Mouse (Mus musculus): ENCODE data around the gene Sprr2a1. TPM values are rescaled to one million over a fixed set of nuclear protein-coding genes. Genes with fewer than 3 reads are reported as not detected.
A peak's percentile ranks its signal among the peaks of the same experiment; 100 is the strongest.
"Not testable (repeated sequence)": the region's sequence is repeated elsewhere in the genome, so short reads cannot be mapped to it uniquely, and the experiment has no call there.

Sprr2a1 gene
- polyA plus RNA-seq, 1 experiment from 2014 or later = not detected

GRCm38 (mm10) chr3:92238736-92239135 is 23.1 kb downstream of the Sprr2a1 start:
- H3K9me3 ChIP-seq (replicated peaks); H3K27ac ChIP-seq (ENCODE audit: poor library complexity, severe bottlenecking); H3K27me3 ChIP-seq (replicated peaks); H3K9ac ChIP-seq; ATAC-seq (ENCODE audit: insufficient number of reproducible peaks, low FRiP score); H3K36me3 ChIP-seq; H3K4me2 ChIP-seq; H3K4me1 ChIP-seq (replicated peaks); H3K4me3 ChIP-seq: not testable (repeated sequence)

- not testable (repeated sequence) for H3K4me3 ChIP-seq; H3K27ac ChIP-seq (ENCODE audit: poor library complexity, severe bottlenecking); H3K36me3 ChIP-seq; ATAC-seq (ENCODE audit: insufficient number of reproducible peaks, low FRiP score); H3K9me3 ChIP-seq (replicated peaks); H3K9ac ChIP-seq; H3K4me2 ChIP-seq; H3K27me3 ChIP-seq (replicated peaks); H3K4me1 ChIP-seq (replicated peaks)
- no CpG with 5 or more reads among the region's 1 CpGs for WGBS
Observed at GRCm38 (mm10) chr3:92239197-92239596, 23.6 kb downstream of the Sprr2a1 start.

GRCm38 (mm10) chr3:92244833-92245232 is 29.2 kb downstream of the Sprr2a1 start:
- ATAC-seq (ENCODE audit: insufficient number of reproducible peaks, low FRiP score); H3K27me3 ChIP-seq (replicated peaks); H3K9me3 ChIP-seq (replicated peaks); H3K27ac ChIP-seq (ENCODE audit: poor library complexity, severe bottlenecking); H3K9ac ChIP-seq; H3K36me3 ChIP-seq; H3K4me2 ChIP-seq; H3K4me3 ChIP-seq; H3K4me1 ChIP-seq (replicated peaks): not testable (repeated sequence)

GRCm38 (mm10) chr3:92246245-92246644 is 30.6 kb downstream of the Sprr2a1 start:
- not testable (repeated sequence) for H3K9ac ChIP-seq; H3K4me3 ChIP-seq; H3K27ac ChIP-seq (ENCODE audit: poor library complexity, severe bottlenecking); H3K36me3 ChIP-seq; H3K4me2 ChIP-seq; H3K27me3 ChIP-seq (replicated peaks); H3K9me3 ChIP-seq (replicated peaks); H3K4me1 ChIP-seq (replicated peaks)
- no CpG with 5 or more reads among the region's 10 CpGs for WGBS
- ATAC-seq (ENCODE audit: insufficient number of reproducible peaks, low FRiP score) = peak; percentile 51

- H3K27ac ChIP-seq (ENCODE audit: poor library complexity, severe bottlenecking); H3K9me3 ChIP-seq (replicated peaks); ATAC-seq (ENCODE audit: insufficient number of reproducible peaks, low FRiP score); H3K4me1 ChIP-seq (replicated peaks); H3K4me3 ChIP-seq; H3K4me2 ChIP-seq; H3K36me3 ChIP-seq; H3K27me3 ChIP-seq (replicated peaks); H3K9ac ChIP-seq: not testable (repeated sequence)
Observed at GRCm38 (mm10) chr3:92248494-92248893, 32.9 kb downstream of the Sprr2a1 start.

GRCm38 (mm10) chr3:92250450-92250849 is 34.9 kb downstream of the Sprr2a1 start:
- 79% methylated on average over 1 of the region's 2 CpGs for WGBS
- not testable (repeated sequence) for ATAC-seq (ENCODE audit: insufficient number of reproducible peaks, low FRiP score); H3K4me2 ChIP-seq; H3K4me1 ChIP-seq (replicated peaks); H3K9ac ChIP-seq; H3K4me3 ChIP-seq; H3K36me3 ChIP-seq; H3K27me3 ChIP-seq (replicated peaks); H3K27ac ChIP-seq (ENCODE audit: poor library complexity, severe bottlenecking); H3K9me3 ChIP-seq (replicated peaks)

GRCm38 (mm10) chr3:92253860-92254259 is 38.3 kb downstream of the Sprr2a1 start:
- peak; percentile 54; the same call in 1 of the 2 replicates for ATAC-seq (ENCODE audit: insufficient number of reproducible peaks, low FRiP score)
- H3K36me3 ChIP-seq; H3K27me3 ChIP-seq (replicated peaks); H3K27ac ChIP-seq (ENCODE audit: poor library complexity, severe bottlenecking); H3K4me2 ChIP-seq; H3K4me1 ChIP-seq (replicated peaks); H3K9me3 ChIP-seq (replicated peaks); H3K4me3 ChIP-seq; H3K9ac ChIP-seq: not testable (repeated sequence)
- no CpG with 5 or more reads among the region's 8 CpGs for WGBS

GRCm38 (mm10) chr3:92258526-92258925 is 42.9 kb downstream of the Sprr2a1 start:
- H3K4me2 ChIP-seq; H3K9me3 ChIP-seq (replicated peaks); H3K27me3 ChIP-seq (replicated peaks); H3K9ac ChIP-seq; H3K36me3 ChIP-seq; H3K27ac ChIP-seq (ENCODE audit: poor library complexity, severe bottlenecking); H3K4me1 ChIP-seq (replicated peaks); H3K4me3 ChIP-seq: not testable (repeated sequence)
- peak; percentile 57 for ATAC-seq (ENCODE audit: insufficient number of reproducible peaks, low FRiP score)

- H3K4me2 ChIP-seq; H3K9ac ChIP-seq; H3K27ac ChIP-seq (ENCODE audit: poor library complexity, severe bottlenecking); H3K4me1 ChIP-seq (replicated peaks); H3K4me3 ChIP-seq; H3K9me3 ChIP-seq (replicated peaks); H3K27me3 ChIP-seq (replicated peaks); H3K36me3 ChIP-seq: not testable (repeated sequence)
- 0 out of 2 replicates have a peak, but pooled peaks have one; percentile 29 for ATAC-seq (ENCODE audit: insufficient number of reproducible peaks, low FRiP score)
- no CpG with 5 or more reads among the region's 2 CpGs for WGBS
Observed at GRCm38 (mm10) chr3:92263462-92263861, 47.9 kb downstream of the Sprr2a1 start.

Other genes starting within 250 kb of the Sprr2a1 start
- gene Pglyrp3, start 201.2 kb upstream of the Sprr2a1 start, polyA plus RNA-seq (2016; fragmentation: Nextera tagmentation; extraction: Ambion mirVana) = not detected in 2 replicates
- gene Lor, start 132.7 kb upstream of the Sprr2a1 start, polyA plus RNA-seq (2016; fragmentation: Nextera tagmentation; extraction: Ambion mirVana) = 0.86 and 1.1 TPM in 2 replicates
- not detected in 2 replicates for gene Prr9, start 91.9 kb upstream of the Sprr2a1 start, polyA plus RNA-seq (2016; fragmentation: Nextera tagmentation; extraction: Ambion mirVana)
- not detected in 2 replicates for gene Lelp1, start 73.1 kb upstream of the Sprr2a1 start, polyA plus RNA-seq (2016; fragmentation: Nextera tagmentation; extraction: Ambion mirVana)
- 0.64 and 0.66 TPM in 2 replicates for gene Sprr2a2, start 121 bp downstream of the Sprr2a1 start, polyA plus RNA-seq (2016; fragmentation: Nextera tagmentation; extraction: Ambion mirVana)
- gene Sprr2a3, start 69.6 kb downstream of the Sprr2a1 start, polyA plus RNA-seq (2016; fragmentation: Nextera tagmentation; extraction: Ambion mirVana) = not detected in 2 replicates
- not detected in 2 replicates for gene Sprr2b, start 100.8 kb downstream of the Sprr2a1 start, polyA plus RNA-seq (2016; fragmentation: Nextera tagmentation; extraction: Ambion mirVana)
- not detected in 2 replicates for gene Sprr2d, start 123.3 kb downstream of the Sprr2a1 start, polyA plus RNA-seq (2016; fragmentation: Nextera tagmentation; extraction: Ambion mirVana)
- not detected in 2 replicates for gene Sprr2e, start 136.3 kb downstream of the Sprr2a1 start, polyA plus RNA-seq (2016; fragmentation: Nextera tagmentation; extraction: Ambion mirVana)
- 0.51 TPM in 1 of 2 replicates, not detected in the other for gene Sprr2f, start 149.4 kb downstream of the Sprr2a1 start, polyA plus RNA-seq (2016; fragmentation: Nextera tagmentation; extraction: Ambion mirVana)
- gene Sprr2h, start 169.9 kb downstream of the Sprr2a1 start, polyA plus RNA-seq (2016; fragmentation: Nextera tagmentation; extraction: Ambion mirVana) = 0.26 TPM in 1 of 2 replicates, not detected in the other
- not detected in 2 replicates for gene Sprr2i, start 192.2 kb downstream of the Sprr2a1 start, polyA plus RNA-seq (2016; fragmentation: Nextera tagmentation; extraction: Ambion mirVana)
- gene Sprr2j-ps, start 202.3 kb downstream of the Sprr2a1 start, polyA plus RNA-seq (2016; fragmentation: Nextera tagmentation; extraction: Ambion mirVana) = not detected in 2 replicates
- 6.1 and 9.4 TPM in 2 replicates for gene Gm9774, start 213.6 kb downstream of the Sprr2a1 start, polyA plus RNA-seq (2016; fragmentation: Nextera tagmentation; extraction: Ambion mirVana)
- not detected in 2 replicates for gene Sprr2k, start 216.8 kb downstream of the Sprr2a1 start, polyA plus RNA-seq (2016; fragmentation: Nextera tagmentation; extraction: Ambion mirVana)
- gene Sprr1b, start 223.0 kb downstream of the Sprr2a1 start, polyA plus RNA-seq (2016; fragmentation: Nextera tagmentation; extraction: Ambion mirVana) = not detected in 2 replicates
- not detected in 2 replicates for gene Sprr3, start 242.9 kb downstream of the Sprr2a1 start, polyA plus RNA-seq (2016; fragmentation: Nextera tagmentation; extraction: Ambion mirVana)

All from heart, embryonic 12.5 days (tissue).